Mouse (Mus musculus): Measurements from ENCODE around the gene Cldn4.

Gene Cldn4

DNA sequence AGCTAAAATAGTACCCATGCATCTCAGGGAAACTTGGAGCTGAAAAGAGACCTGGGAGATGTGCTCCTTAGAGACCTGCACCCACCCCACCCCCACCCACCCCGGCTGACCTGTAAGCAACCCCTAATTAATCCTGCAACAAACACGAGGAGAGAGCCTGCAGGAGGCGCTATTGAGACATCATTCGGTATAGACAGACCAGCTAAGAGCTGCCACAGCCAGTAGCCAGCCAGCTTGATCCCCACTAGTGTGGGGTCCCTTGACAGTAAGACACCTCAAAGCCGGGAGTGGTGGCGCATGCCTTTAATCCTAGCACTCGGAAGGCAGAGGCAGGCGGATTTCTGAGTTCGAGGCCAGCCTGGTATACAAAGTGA, 13.8 kb downstream of the Cldn4 start:
- ATAC-seq (ENCODE audit: low TSS enrichment): no peak

- peak; percentile 97 for ATAC-seq (ENCODE audit: low TSS enrichment)
Measured at GRCm38 (mm10) chr5:134932179-134932902, 14.4 kb downstream of the Cldn4 start, which contains the start of gene Mettl27. TSS of gene Mettl27 (plus strand) at chr5:134932368.

DNA sequence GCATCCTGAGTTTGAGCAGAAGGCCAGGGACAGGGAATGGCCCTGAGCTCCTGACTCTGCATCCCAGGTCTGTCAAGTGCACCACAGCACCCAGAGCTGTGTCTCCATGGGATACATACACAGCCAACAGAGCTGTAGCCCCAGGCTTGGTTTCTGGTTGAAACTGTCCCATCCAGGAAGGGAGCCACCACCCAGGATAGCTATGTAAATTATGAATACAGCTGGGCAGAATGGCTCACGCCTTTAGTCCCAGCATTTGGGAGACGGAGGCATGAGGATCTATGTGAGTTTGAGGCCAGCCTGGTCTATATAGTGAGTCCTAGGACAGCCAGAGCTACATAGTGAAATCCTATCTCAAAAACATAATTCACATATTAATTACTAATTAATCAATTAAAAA, 16.7 kb downstream of the Cldn4 start:
- ATAC-seq (ENCODE audit: low TSS enrichment): no peak

- no peak for ATAC-seq (ENCODE audit: low TSS enrichment)
Measured at GRCm38 (mm10) chr5:134926726-134927125, 20.0 kb downstream of the Cldn4 start.

GRCm38 (mm10) chr5:134923141-134923540, 23.6 kb downstream of the Cldn4 start:
- no peak for ATAC-seq (ENCODE audit: low TSS enrichment)

- ATAC-seq (ENCODE audit: low TSS enrichment): no peak
Measured at GRCm38 (mm10) chr5:134921106-134921505, 25.6 kb downstream of the Cldn4 start.

DNA sequence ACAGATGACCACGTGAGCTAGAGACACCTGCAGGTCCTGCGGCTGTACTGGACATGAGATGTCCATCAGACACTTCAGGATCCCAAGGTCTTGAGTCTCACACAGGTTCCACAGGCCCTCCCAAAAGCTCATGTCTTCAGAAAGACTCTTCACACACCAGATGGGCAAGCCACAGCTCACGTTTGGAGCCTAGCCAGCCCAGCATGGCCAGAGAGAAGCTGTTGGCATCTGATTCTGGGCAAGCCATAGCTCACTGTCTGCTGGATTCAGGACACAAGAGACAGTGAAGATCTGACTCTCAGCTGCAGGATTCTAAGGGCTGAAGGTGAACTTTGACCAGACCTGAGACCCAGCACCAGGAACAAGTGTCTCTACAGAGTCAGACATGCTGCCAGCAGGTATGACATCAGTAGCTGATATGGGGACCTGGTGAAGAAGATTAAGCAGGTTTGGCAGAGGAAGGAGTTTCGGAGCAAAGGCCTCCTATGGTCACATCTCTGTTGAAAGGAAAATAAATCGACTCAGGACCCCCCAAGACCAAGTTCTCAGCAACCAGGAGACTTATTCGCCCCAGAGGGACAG, 26.5 kb downstream of the Cldn4 start:
- ATAC-seq (ENCODE audit: low TSS enrichment): no peak

DNA sequence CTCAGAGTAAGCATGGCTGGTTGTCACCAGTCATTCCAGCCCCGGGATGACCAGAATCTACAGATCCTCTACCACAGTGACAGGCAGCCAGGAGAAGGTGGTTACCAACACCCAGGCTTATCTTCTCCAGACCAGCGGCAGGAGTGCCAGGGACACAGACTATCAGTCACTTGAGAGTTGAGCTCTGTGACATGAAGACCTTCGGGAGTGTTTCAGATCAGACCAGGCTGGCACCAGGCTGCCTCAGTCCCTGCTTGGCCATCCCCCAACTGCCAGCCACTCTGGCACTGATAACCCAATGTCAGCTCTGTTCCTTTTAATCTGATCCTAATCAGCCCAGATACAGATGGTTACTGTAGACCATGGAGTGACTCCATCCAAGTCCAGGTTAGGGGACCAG, 27.6 kb downstream of the Cldn4 start:
- ATAC-seq (ENCODE audit: low TSS enrichment): no peak

DNA sequence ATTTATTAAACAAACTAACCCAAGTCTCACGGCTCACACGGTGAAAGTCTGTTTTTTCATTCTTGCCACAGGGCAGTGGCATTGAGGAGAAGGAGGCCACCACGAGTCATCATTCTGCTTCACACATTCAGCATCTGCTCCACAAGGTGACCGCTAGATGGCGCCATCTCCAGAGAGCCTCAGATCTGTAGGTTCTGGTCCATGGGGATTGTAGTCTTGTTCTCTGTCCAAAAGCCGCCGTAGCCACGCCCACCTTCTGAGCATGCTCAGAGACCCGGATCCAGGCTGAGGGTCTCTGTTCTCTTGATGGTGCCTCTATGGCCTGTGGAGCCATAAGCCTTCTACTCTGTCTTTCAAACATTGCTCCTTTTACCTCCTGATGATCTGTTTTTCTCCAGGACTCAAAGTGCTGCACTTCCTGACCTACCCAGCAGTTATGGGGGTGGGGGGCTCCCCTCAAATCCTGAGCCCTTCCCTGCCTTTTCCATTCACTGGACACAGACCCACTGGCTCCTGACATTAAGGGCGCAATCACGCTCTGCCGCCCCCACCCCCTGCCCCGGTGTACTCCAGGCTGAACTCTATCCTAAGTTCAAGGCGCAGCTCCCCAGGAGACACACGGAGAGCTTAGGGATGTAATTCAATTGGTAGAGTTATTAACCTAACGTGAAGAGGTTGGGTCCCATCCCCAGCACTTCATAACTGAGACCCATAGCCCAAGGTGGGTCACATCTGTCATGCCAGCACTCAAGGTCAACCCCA, 28.5 kb downstream of the Cldn4 start:
- ATAC-seq (ENCODE audit: low TSS enrichment): no peak

- no peak for ATAC-seq (ENCODE audit: low TSS enrichment)
Measured at GRCm38 (mm10) chr5:134915311-134915710, 31.4 kb downstream of the Cldn4 start, which contains the start of gene Cldn13. TSS of gene Cldn13 (minus strand) at chr5:134915526.

GRCm38 (mm10) chr5:134914510-134914909, 32.2 kb downstream of the Cldn4 start:
- ATAC-seq (ENCODE audit: low TSS enrichment): no peak

DNA sequence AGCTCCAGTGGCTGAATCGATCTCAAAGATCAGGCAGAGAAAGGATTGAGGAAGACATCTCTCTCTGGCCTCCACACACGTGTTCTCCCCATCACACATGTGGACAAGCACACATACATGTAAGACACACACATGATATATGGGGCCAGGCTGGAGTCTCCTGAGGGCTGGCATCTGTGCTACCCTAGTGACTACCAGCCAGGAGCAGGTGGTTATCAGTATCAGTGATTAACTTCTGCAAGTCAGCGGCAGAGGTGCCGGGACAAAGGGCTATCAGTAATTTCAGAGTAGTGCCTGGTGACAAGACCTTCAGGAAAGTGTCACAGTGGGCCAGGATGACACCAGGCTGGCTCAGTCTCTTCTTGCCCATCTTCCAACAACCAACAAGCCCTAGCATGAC, 33.0 kb downstream of the Cldn4 start:
- no peak for ATAC-seq (ENCODE audit: low TSS enrichment)

GRCm38 (mm10) chr5:134913352-134913751, 33.4 kb downstream of the Cldn4 start:
- ATAC-seq (ENCODE audit: low TSS enrichment): no peak

DNA sequence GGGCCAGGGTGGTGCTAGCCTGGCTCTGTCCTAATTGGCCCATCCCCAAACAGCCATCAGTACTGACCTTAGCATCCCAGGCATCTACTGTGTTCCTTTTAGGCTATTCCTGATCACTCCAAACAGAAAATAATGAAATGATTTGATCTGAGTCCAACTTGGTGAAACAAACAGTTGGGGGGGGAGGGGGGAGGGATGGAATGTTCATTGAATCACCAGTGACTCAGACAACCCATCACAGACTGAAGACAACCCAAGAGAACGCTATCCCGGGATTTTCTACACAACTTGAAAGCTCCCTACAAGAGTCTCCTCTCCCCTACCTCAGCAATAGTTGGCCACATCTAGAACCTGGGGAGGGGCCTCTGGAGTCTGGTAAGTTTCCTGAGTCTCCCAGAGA, 34.8 kb downstream of the Cldn4 start:
- ATAC-seq (ENCODE audit: low TSS enrichment): no peak

GRCm38 (mm10) chr5:134907135-134907534, 39.6 kb downstream of the Cldn4 start:
- ATAC-seq (ENCODE audit: low TSS enrichment): peak; percentile 90

DNA sequence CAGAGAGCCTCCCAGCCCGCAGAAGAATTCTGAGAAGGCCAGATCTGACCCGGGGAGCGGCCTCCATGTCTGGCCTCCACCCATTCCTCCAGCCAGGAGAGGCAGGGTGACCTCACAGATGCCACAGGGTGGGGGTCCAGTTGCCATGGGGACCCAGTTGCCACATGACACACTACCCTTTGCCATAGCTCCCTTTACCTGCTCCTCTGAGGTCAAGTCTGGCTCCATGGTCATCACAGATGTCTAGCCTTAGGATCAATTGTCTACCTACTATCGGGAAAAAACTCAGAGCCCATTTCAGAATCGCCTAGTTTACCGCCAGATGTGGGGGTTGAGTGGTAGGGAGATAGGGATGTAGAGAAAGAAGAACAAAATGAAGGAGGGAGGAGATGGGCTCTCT, 40.1 kb downstream of the Cldn4 start, which contains the start of gene Tmem270:
Gene Tmem270, minus strand, starts transcription at position 101 of the 400 bp plus-strand sequence.
- no peak for ATAC-seq (ENCODE audit: low TSS enrichment)

- ATAC-seq (ENCODE audit: low TSS enrichment): no peak
Measured at GRCm38 (mm10) chr5:134901644-134902027, 45.1 kb downstream of the Cldn4 start.

DNA sequence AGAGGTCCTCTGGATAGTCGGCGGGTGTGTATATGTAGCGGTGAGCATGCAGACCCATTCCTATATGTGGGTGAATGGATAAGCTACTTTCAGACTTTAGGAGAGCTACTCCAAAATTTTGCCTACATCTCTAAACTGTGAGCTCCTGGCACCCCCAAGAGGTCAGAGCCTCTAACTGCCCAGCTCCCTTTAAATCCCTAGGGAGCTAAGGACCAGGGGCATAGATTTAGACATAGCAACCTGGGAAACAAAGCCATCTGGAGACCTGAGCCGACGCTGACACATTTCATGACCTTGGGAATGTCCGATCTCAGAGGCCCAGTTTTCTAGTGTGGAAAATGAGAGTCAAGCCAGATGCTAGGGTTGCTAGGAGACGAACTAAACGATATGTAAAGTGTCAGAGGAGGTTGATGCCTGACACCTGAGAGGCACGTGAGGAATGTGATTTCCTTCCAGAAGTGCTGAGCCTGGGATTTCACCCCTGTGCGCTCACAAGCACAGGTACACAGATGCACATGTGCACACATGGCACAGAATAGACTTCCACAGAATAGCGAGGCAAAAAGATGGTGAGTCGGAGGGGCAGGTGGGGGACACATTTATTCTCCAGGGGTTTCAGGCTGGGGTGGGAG, 45.6 kb downstream of the Cldn4 start:
- no peak; the same call in 1 of the 2 replicates for ATAC-seq (ENCODE audit: low TSS enrichment)

DNA sequence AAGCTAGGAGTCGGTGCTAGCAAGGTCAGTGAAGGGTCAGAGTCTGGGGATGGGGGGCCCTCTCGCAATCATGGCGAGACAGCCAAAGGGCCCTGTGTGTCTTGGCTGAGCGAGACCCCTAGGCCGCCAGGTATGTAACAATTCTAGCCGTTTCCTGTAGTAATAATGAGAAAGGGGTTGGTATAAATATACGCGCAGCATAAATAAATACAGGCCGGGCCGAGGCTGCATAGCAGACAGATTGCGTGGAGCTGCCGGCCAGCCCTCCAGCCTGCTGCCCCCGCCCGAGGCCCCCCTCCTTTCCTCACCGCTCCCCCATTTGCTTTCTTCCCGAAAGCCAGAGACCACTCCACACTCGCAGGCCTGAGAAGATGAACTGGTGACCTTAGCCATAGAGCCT, 49.1 kb downstream of the Cldn4 start:
- no peak for ATAC-seq (ENCODE audit: low TSS enrichment)

DNA sequence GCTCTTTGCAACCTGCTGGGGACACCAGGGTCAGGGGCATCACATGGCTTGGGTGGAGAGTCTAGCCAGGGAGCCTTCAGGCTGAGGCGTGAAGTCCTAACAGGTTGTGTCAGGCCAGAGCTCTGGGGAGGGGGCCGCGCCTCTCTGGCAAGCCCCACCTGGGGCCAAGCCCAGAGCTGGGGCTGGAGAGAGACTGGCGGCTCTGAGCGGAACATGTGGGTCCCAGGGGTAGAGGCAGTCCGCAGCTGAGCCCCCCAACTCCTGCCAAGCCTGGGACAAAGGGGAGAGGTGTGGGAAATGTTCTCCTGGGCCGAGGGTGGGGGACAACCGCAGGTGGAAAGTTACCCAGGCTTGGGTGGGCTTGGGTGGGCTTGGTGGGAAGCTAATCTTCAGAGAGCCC, 49.8 kb downstream of the Cldn4 start:
- no peak for ATAC-seq (ENCODE audit: low TSS enrichment)

DNA sequence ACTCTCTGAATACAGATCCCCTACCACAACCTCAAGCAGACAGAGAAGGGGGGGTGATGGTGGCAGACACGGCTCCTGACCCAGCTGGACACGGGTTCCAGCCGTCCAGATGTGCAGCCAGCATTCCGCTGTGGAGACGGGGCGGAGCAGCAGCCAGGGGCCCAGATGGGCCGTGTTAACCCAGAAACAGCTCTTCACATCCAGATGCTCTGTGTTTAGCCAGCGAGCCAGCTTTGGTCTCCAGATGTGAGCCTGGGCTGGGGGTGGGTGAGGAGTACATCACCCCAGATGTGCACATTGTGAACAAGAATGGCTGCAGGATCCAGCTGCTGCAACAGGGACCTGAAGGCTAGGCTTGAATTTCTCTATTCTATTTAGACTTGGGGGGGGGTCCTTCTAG, 51.4 kb downstream of the Cldn4 start:
- ATAC-seq (ENCODE audit: low TSS enrichment): no peak
